Mouse (Mus musculus): Measurements from ENCODE around the gene Sap30l. TPM values are rescaled to one million over a fixed set of nuclear protein-coding genes. Genes with fewer than 3 reads are reported as not detected.

Gene Sap30l
- polyA plus RNA-seq, 1 experiment from 2014 or later, result 21.3 TPM

Other genes with a start within 250 kb of the Sap30l start
- 22.9 and 25.1 TPM in 2 replicates for gene Galnt10, start 156.2 kb upstream of the Sap30l start, polyA plus RNA-seq (2015; fragmentation: Nextera tagmentation; extraction: Ambion mirVana)
- gene Hand1, start 31.2 kb downstream of the Sap30l start, polyA plus RNA-seq (2015; fragmentation: Nextera tagmentation; extraction: Ambion mirVana), result 0.46 and 0.57 TPM in 2 replicates
- 17.1 and 22.8 TPM in 2 replicates for gene Larp1, start 207.4 kb downstream of the Sap30l start, polyA plus RNA-seq (2015; fragmentation: Nextera tagmentation; extraction: Ambion mirVana)

All from thymus, postnatal 0 days (tissue).